Comparison of ENCODE assay signal across 22 mouse cellular contexts in the genomic region with DNA sequence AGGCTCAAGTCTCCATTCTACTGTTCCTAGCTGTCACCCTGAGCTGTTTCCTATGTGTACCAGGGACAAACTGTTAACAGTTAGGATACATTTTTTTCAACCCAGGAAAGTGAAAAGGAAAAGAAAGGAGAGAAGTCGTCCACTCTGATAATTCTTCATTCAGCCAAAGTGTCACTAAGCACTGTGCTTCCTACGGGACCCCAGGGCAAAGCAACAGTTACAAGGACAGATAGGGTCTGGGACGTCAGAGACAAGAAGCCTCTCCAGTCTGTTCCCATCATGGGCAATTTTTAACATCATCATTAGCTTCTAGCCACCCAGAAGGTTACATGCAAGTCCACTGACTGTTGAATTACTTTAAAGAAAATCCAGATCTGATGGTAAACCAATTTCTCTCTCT.
A peak's percentile ranks its signal among the peaks of the same experiment; 100 is the strongest.
DNase-seq lines count a peak whose midpoint lies in the region; ATAC-seq and TF ChIP-seq lines count a peak whose summit lies in the region.
"Had no signal": no experiment of that assay in that cellular context is flagged by ENCODE, and none has a peak within 500 bp of the region (broad histone marks: within the 10 kb centered on the region; RNA-seq: fewer than 3 reads in every experiment).

No protein-coding gene starts in this region.

- peak overlapping the region; percentile 93 for H3K27ac ChIP-seq in gastrocnemius, adult 2 months
- peak overlapping the region; percentile 46; the same call in 1 of the 2 replicates for H3K27ac ChIP-seq in heart, embryonic 16.5 days (ENCODE audit: low read length)
- peak overlapping the region; percentile 61 for H3K27ac ChIP-seq in liver, adult 2 months (replicated peaks; ENCODE audit: insufficient read depth, low read depth, low read length)
- no peak overlapping the region for H3K27ac ChIP-seq in liver, embryonic 11.5 days (ENCODE audit: low read depth, low read length)
- H3K27ac ChIP-seq in lung, postnatal 0 days (ENCODE audit: low read length): peak overlapping the region; percentile 99
- H3K27ac ChIP-seq: forebrain, embryonic 13.5 days; hindbrain, embryonic 13.5 days had no signal

- no peak for TF ChIP-seq POLR2A in liver, adult 2 months (IDR thresholded peaks at IDR 0.05; ENCODE audit: extremely low read depth, insufficient read depth, low read length)

- H3K9me3 ChIP-seq in heart, embryonic 16.5 days (replicated peaks; ENCODE audit: control insufficient read depth, low read length): no peaks in the 10 kb centered on the region
- no peaks in the 10 kb centered on the region for H3K9me3 ChIP-seq in liver, embryonic 11.5 days (ENCODE audit: control insufficient read depth, low read length)
- no peaks in the 10 kb centered on the region for H3K9me3 ChIP-seq in lung, postnatal 0 days (ENCODE audit: low read length)
- H3K9me3 ChIP-seq: embryonic facial prominence, embryonic 10.5 days; forebrain, embryonic 13.5 days; G1E; heart, embryonic 13.5 days; hindbrain, embryonic 13.5 days had no signal

- TF ChIP-seq EP300 in lung, postnatal 0 days (IDR thresholded peaks at IDR 0.05): no peak

- DNase-seq in gastrocnemius, adult 2 months: no peak
- no peak for DNase-seq in gastrocnemius, postnatal 36 days
- no peak for DNase-seq in heart, postnatal 14 days
- no peak for DNase-seq in liver, adult 2 months (ENCODE audit: extremely low read depth, low read depth, low spot score)
- DNase-seq in liver, embryonic 11.5 days (ENCODE audit: low spot score): no peak
- no peak for DNase-seq in lung, postnatal 0 days (ENCODE audit: low spot score)
- no peak for DNase-seq in lung, postnatal 10 days
- DNase-seq: adrenal gland, postnatal 10 days; B cell, adult 2 months; cerebellum, adult 11-12 months; cerebellum, adult 9-11 months; cerebellum, postnatal 36 days; forebrain, postnatal 0 days; gastrocnemius, postnatal 25 days had no signal

- ATAC-seq in heart, embryonic 16.5 days (replicated peaks; ENCODE audit: extremely low read depth, insufficient read depth, low FRiP score): no peak
- no peak for ATAC-seq in liver, embryonic 11.5 days (replicated peaks; ENCODE audit: low FRiP score)
- ATAC-seq in lung, postnatal 0 days: no peak
- ATAC-seq: CD4-positive, CD25-positive, alpha-beta regulatory T cell, adult 4 months; forebrain, embryonic 13.5 days; forebrain, postnatal 0 days; hindbrain, postnatal 0 days had no signal

- H3K27me3 ChIP-seq in heart, embryonic 16.5 days (ENCODE audit: control insufficient read depth, insufficient read depth, low read length): no peaks in the 10 kb centered on the region
- no peaks in the 10 kb centered on the region for H3K27me3 ChIP-seq in liver, adult 2 months (ENCODE audit: control insufficient read depth, insufficient read depth, low read length)
- H3K27me3 ChIP-seq in liver, embryonic 11.5 days (replicated peaks; ENCODE audit: control insufficient read depth, insufficient read depth, low read length): no peaks in the 10 kb centered on the region
- no peaks in the 10 kb centered on the region for H3K27me3 ChIP-seq in lung, postnatal 0 days (replicated peaks; ENCODE audit: insufficient read depth, low read length)
- H3K27me3 ChIP-seq: hindbrain, embryonic 13.5 days had no signal

- peaks cover 27% of the 10 kb centered on the region; the same call in 1 of the 2 replicates for H3K79me2 ChIP-seq in liver, adult 2 months (ENCODE audit: control insufficient read depth, insufficient read depth, low read length)

- peaks cover 54% of the 10 kb centered on the region for H3K4me1 ChIP-seq in heart, embryonic 16.5 days (ENCODE audit: control insufficient read depth, insufficient read depth, low read length)
- H3K4me1 ChIP-seq in liver, adult 2 months (ENCODE audit: control insufficient read depth, insufficient read depth, low read length): peaks cover 34% of the 10 kb centered on the region
- peaks cover 10% of the 10 kb centered on the region; the same call in 1 of the 2 replicates for H3K4me1 ChIP-seq in liver, embryonic 11.5 days (replicated peaks; ENCODE audit: control insufficient read depth, insufficient read depth, low read length)
- peaks cover 58% of the 10 kb centered on the region for H3K4me1 ChIP-seq in lung, postnatal 0 days (ENCODE audit: insufficient read depth, low read depth, low read length)

- H3K36me3 ChIP-seq in heart, embryonic 16.5 days (ENCODE audit: control insufficient read depth, insufficient read depth): no peaks in the 10 kb centered on the region
- no peaks in the 10 kb centered on the region for H3K36me3 ChIP-seq in liver, adult 2 months (ENCODE audit: control insufficient read depth, insufficient read depth, low read length)
- H3K36me3 ChIP-seq in liver, embryonic 11.5 days (ENCODE audit: control insufficient read depth, insufficient read depth, low read length): no peaks in the 10 kb centered on the region
- H3K36me3 ChIP-seq in lung, postnatal 0 days (ENCODE audit: insufficient read depth, low read length): no peaks in the 10 kb centered on the region
- H3K36me3 ChIP-seq: embryonic facial prominence, embryonic 10.5 days; heart, embryonic 13.5 days; hindbrain, embryonic 13.5 days had no signal

- intact Hi-C loops in gastrocnemius, adult 2 months (cut with DNase I): loop anchor here (5.0 kb wide), 1 partner anchor 77 kb away; no protein-coding TSS in a partner anchor
- intact Hi-C loops in gastrocnemius, postnatal 36 days (cut with DNase I): loop anchor here (5.0 kb wide), 1 partner anchor 77 kb away; no protein-coding TSS in a partner anchor
- intact Hi-C loops in heart, postnatal 14 days (cut with DNase I): loop anchor here (5.0 kb wide), 1 partner anchor 113 kb away; the partner anchor contains the start of gene Zbtb16

- 59% methylated on average over 3 of the region's 3 CpGs for WGBS in heart, embryonic 16.5 days
- WGBS in liver, adult 2 months: 80% methylated on average over 3 of the region's 3 CpGs
- WGBS in liver, embryonic 11.5 days: 62% methylated on average over 3 of the region's 3 CpGs
- 55% methylated on average over 3 of the region's 3 CpGs for WGBS in lung, postnatal 0 days

- no peak for TF ChIP-seq CTCF in gastrocnemius, adult 2 months (IDR thresholded peaks at IDR 0.05)
- no peak for TF ChIP-seq CTCF in liver, adult 2 months (IDR thresholded peaks at IDR 0.05; ENCODE audit: low read depth, low read length)
- TF ChIP-seq CTCF in lung, postnatal 0 days (IDR thresholded peaks at IDR 0.05): no peak

- no peak overlapping the region for H3K9ac ChIP-seq in heart, embryonic 16.5 days (ENCODE audit: low read length)
- no peak overlapping the region; the same call in 1 of the 2 replicates for H3K9ac ChIP-seq in liver, adult 2 months (ENCODE audit: low read depth, low read length)
- H3K9ac ChIP-seq in liver, embryonic 11.5 days (ENCODE audit: low read depth, low read length): no peak overlapping the region
- H3K9ac ChIP-seq in lung, postnatal 0 days (replicated peaks; ENCODE audit: low read depth): no peak overlapping the region
- H3K9ac ChIP-seq: forebrain, embryonic 13.5 days; forebrain, postnatal 0 days; hindbrain, embryonic 13.5 days had no signal

- H3K4me3 ChIP-seq in gastrocnemius, adult 2 months: peak overlapping the region; percentile 11; the same call in 1 of the 2 replicates
- H3K4me3 ChIP-seq in heart, embryonic 16.5 days (ENCODE audit: low read length): no peak overlapping the region
- H3K4me3 ChIP-seq in liver, adult 2 months (ENCODE audit: insufficient read depth, low read depth, low read length): no peak overlapping the region
- no peak overlapping the region for H3K4me3 ChIP-seq in liver, embryonic 11.5 days (ENCODE audit: low read depth, low read length)
- no peak overlapping the region for H3K4me3 ChIP-seq in lung, postnatal 0 days (ENCODE audit: low read depth, low read length)
- H3K4me3 ChIP-seq: embryonic facial prominence, embryonic 10.5 days; forebrain, embryonic 13.5 days; heart, embryonic 13.5 days; hindbrain, embryonic 13.5 days had no signal

- H3K4me2 ChIP-seq in heart, embryonic 16.5 days (ENCODE audit: low read depth, low read length): no peak overlapping the region
- H3K4me2 ChIP-seq in liver, embryonic 11.5 days: no peak overlapping the region
- H3K4me2 ChIP-seq in lung, postnatal 0 days (replicated peaks; ENCODE audit: low read depth, low read length): no peak overlapping the region
- H3K4me2 ChIP-seq: forebrain, embryonic 13.5 days; heart, embryonic 13.5 days; hindbrain, embryonic 13.5 days had no signal
